Comparison of ENCODE assay signal across 10 mouse cellular contexts in genomic region chr10:13304641-13305241, GRCm38 (mm10).
DNase-seq lines count a peak whose midpoint lies in the region; ATAC-seq lines count a peak whose summit lies in the region.
"Had no signal": no experiment of that assay in that cellular context is flagged by ENCODE, and none has a peak within 500 bp of the region (broad histone marks: within the 10 kb centered on the region; RNA-seq: fewer than 3 reads in every experiment).

No protein-coding gene starts in this region.

- H3K36me3 ChIP-seq in heart, embryonic 12.5 days = peaks cover 16% of the 10 kb centered on the region
- no peaks in the 10 kb centered on the region for H3K36me3 ChIP-seq in limb, embryonic 15.5 days
- H3K36me3 ChIP-seq: limb, embryonic 12.5 days; neural tube, embryonic 13.5 days had no signal

- peaks cover 33% of the 10 kb centered on the region for H3K4me1 ChIP-seq in heart, embryonic 12.5 days (replicated peaks)
- peaks cover 14% of the 10 kb centered on the region for H3K4me1 ChIP-seq in limb, embryonic 15.5 days
- H3K4me1 ChIP-seq: limb, embryonic 12.5 days had no signal

- WGBS in heart, embryonic 12.5 days = 82% methylated on average over 10 of the region's 10 CpGs
- 56% methylated on average over 10 of the region's 10 CpGs for WGBS in limb, embryonic 15.5 days

- no peak for ATAC-seq in heart, embryonic 12.5 days (ENCODE audit: insufficient number of reproducible peaks, low FRiP score)
- ATAC-seq in limb, embryonic 15.5 days (ENCODE audit: insufficient number of reproducible peaks, low FRiP score, low TSS enrichment, low read depth) = no peak

- no peaks in the 10 kb centered on the region for H3K27me3 ChIP-seq in heart, embryonic 12.5 days (replicated peaks)
- no peaks in the 10 kb centered on the region for H3K27me3 ChIP-seq in limb, embryonic 15.5 days
- H3K27me3 ChIP-seq: limb, embryonic 12.5 days; neural tube, embryonic 13.5 days had no signal

- H3K9ac ChIP-seq in heart, embryonic 12.5 days = no peak overlapping the region
- H3K9ac ChIP-seq in limb, embryonic 15.5 days = no peak overlapping the region
- H3K9ac ChIP-seq: limb, embryonic 12.5 days; neural tube, embryonic 13.5 days had no signal

- no peak overlapping the region for H3K4me3 ChIP-seq in heart, embryonic 12.5 days
- no peak overlapping the region for H3K4me3 ChIP-seq in limb, embryonic 15.5 days
- H3K4me3 ChIP-seq: limb, embryonic 12.5 days; neural tube, embryonic 13.5 days had no signal

- no peak overlapping the region for H3K27ac ChIP-seq in heart, embryonic 12.5 days (ENCODE audit: poor library complexity, severe bottlenecking)
- peak overlapping the region; percentile 30 for H3K27ac ChIP-seq in limb, embryonic 15.5 days
- H3K27ac ChIP-seq: limb, embryonic 12.5 days; neural tube, embryonic 13.5 days had no signal

- H3K4me2 ChIP-seq in heart, embryonic 12.5 days = no peak overlapping the region
- H3K4me2 ChIP-seq in limb, embryonic 15.5 days = no peak overlapping the region
- H3K4me2 ChIP-seq: limb, embryonic 12.5 days; neural tube, embryonic 13.5 days had no signal

- DNase-seq in heart, adult 11 months = peak; percentile 89
- DNase-seq in 416B (ENCODE audit: low read depth) = peak; percentile 24
- DNase-seq in c-Kit-positive CD71-negative TER-119-negative erythroid progenitor cells, embryonic 14.5 days (ENCODE audit: low read depth) = peak; percentile 10
- no peak for DNase-seq in natural killer cell, adult 2 months (ENCODE audit: low spot score in 2 of 2)
- no peak for DNase-seq in spleen, postnatal 36 days (ENCODE audit: low spot score in 2 of 2)
- DNase-seq in right cerebral cortex, postnatal 25 days = no peak

- H3K9me3 ChIP-seq in heart, embryonic 12.5 days (replicated peaks) = no peaks in the 10 kb centered on the region
- no peaks in the 10 kb centered on the region for H3K9me3 ChIP-seq in limb, embryonic 15.5 days
- H3K9me3 ChIP-seq: limb, embryonic 12.5 days; neural tube, embryonic 13.5 days had no signal

Comparison
In these comparisons a context has a peak if more than half of its experiments do, and no peak if none do; other contexts are left out.
1. DNase-seq: peak in heart, adult 11 months (single experiment), 416B (single experiment) and c-Kit-positive CD71-negative TER-119-negative erythroid progenitor cells, embryonic 14.5 days (single experiment); none in natural killer cell, adult 2 months (0 of 2), spleen, postnatal 36 days (0 of 2) and right cerebral cortex, postnatal 25 days (single experiment).